Mouse (Mus musculus) liver, embryonic 14.5 days (tissue): Measurements from ENCODE around the gene Etfa.

ENCODE experiments used
- CTCF ChIP-seq: IDR thresholded peaks from 2 replicates; pipeline ENCODE4 v1.5.1; 2016; ENCODE audit warnings: antibody characterized with exemption, low read depth, control low read depth
- EP300 ChIP-seq: IDR thresholded peaks from 2 replicates; pipeline ENCODE4 v1.6.1; 2016; ENCODE audit warnings: antibody characterized with exemption, low read depth

- TF ChIP-seq CTCF: no peak
- no peak for TF ChIP-seq EP300
Measured at GRCm38 (mm10) chr9:55447509-55447908, 64.5 kb downstream of the Etfa start.
